Mouse (Mus musculus): ENCODE measurements at regions not wholly inside any gene's neighbourhood (a gene's known extent, or its start where the extent isn't known, plus 50 kb on each side); places are given as distances from the start of the nearest gene placed in this dataset.

DNA sequence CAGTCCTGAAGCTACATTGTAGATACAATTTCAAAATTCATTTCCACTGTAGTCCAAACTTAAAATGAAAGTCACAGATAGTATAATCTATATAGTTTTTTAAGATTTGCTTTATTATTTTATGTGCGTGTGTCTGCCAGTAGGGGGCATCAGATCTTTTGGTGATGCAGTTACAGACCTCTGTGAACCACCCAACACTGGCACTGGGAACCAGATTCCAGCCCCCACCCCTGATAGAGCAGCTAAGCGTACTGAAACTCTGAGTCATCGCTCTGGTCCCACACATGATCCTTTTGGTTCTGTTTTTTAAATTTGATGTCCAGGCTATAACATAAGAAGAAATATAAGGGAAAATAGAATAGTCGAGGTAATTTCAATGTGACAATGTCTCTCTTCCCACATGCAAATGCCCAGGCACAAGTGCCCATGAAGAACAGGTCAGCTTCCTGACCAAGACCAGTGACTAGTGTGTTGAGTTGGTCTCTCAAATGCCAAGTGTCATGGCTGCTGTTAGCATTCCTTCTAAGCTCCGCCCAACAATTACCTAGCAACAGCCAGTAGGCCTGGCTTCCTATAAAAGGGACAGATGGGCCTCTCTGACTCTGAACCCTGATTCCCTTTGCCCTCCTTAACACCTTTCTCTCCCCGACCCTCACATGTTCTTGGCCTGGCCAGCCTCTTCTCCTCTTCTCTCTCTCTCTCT is 229.9 kb downstream of the Prex1 start:
- Histone ChIP-seq H3K4me1 (ENCODE audit: control insufficient read depth, insufficient read depth, low read length) (peaks cover 4% of the 10 kb centered on the region; the same call in 1 of the 2 replicates), H3K4me3 (replicated peaks; ENCODE audit: insufficient read depth, low read depth, low read length) (no peak overlapping the region), H3K27me3 (ENCODE audit: control insufficient read depth, insufficient read depth, low read length) (no peaks in the 10 kb centered on the region), H3K27ac (ENCODE audit: insufficient read depth, low read length) (no peak overlapping the region)
- TF ChIP-seq POLR2A (IDR thresholded peaks at IDR 0.05; ENCODE audit: borderline replicate concordance, insufficient read depth, low read length) (no peak), CTCF (IDR thresholded peaks at IDR 0.05; ENCODE audit: borderline replicate concordance, insufficient read depth, low read depth, low read length) (no peak)
- no peak for DNase-seq
- WGBS, result 85% methylated on average over 6 of the region's 6 CpGs

DNA sequence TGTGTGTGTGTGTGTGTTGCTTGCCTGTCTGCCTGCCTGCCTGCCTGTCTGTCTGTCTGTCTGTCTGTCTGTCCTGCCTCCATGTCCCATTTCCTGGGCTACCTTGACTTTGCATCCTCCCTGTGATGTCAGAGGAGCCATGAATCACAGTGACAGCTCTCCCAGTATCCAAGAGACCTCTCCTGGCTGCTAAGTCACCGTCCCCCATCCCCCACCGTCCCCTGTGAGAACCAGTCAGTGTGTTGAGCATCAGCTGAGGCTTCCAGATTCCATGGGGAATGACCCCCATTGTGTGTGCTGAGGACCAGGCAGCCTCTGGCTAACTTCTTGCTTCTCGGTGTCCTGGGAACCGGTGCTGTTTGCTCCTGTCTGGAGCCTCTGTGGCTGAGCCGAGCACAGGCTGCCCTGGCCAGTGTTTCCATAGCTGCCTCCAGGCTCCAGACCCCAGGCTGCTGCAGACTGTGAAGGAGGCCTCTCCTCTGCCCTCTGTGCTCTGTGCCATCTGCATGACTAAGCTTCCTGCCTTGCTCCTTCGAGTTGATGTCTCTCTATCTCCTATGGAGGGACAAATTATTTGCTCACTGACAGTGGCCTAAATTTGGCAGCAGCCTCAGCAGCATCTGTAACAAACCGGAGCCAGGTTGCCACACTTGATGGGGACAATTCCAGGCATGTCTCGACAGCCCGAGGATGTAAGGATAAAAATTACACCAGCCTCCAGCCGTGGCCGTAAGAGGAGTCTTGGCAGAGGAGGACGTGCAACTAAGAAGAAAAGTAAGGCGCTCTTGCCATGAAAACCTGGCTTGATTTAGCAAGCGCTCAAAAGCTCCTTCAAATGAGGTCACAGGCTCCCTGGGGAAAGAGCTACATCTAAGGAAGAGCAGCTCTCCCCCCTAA is 230.7 kb downstream of the Prex1 start:
- H3K27ac ChIP-seq (ENCODE audit: insufficient read depth, low read length), result peak overlapping the region; percentile 24; the same call in 1 of the 2 replicates
- DNase-seq, result peak; percentile 10 to 21
- no peak overlapping the region for H3K4me3 ChIP-seq (replicated peaks; ENCODE audit: insufficient read depth, low read depth, low read length)
- TF ChIP-seq POLR2A (IDR thresholded peaks at IDR 0.05; ENCODE audit: borderline replicate concordance, insufficient read depth, low read length) (no peak), CTCF (IDR thresholded peaks at IDR 0.05; ENCODE audit: borderline replicate concordance, insufficient read depth, low read depth, low read length) (no peak)
- H3K27me3 ChIP-seq (ENCODE audit: control insufficient read depth, insufficient read depth, low read length), result no peaks in the 10 kb centered on the region
- peaks cover 4% of the 10 kb centered on the region; the same call in 1 of the 2 replicates for H3K4me1 ChIP-seq (ENCODE audit: control insufficient read depth, insufficient read depth, low read length)
- 21% methylated on average over 14 of the region's 14 CpGs for WGBS

DNA sequence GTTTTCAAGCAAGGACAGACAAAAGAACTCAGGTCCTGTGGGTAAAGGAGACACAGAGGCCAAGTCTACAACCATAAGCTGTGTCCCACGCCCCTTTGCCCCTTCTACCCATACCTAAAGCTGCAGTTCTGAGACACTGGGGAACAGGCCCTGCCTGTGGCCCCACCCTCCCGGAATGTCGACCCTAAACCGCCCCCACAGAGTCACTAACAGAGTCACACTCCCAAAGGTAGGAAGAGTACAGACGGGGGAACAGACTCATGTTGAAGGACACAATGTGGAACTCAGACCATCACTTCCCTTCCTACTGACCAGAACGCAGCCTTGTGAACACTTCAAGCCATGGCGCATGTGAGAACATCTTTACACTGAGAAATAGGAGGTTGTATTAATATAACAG is 231.9 kb downstream of the Prex1 start:
- WGBS, result 92% methylated on average over 7 of the region's 7 CpGs
- H3K4me1 ChIP-seq (ENCODE audit: control insufficient read depth, insufficient read depth, low read length), result peaks cover 4% of the 10 kb centered on the region; the same call in 1 of the 2 replicates
- DNase-seq, result no peak
- no peaks in the 10 kb centered on the region for H3K27me3 ChIP-seq (ENCODE audit: control insufficient read depth, insufficient read depth, low read length)
- TF ChIP-seq POLR2A (IDR thresholded peaks at IDR 0.05; ENCODE audit: borderline replicate concordance, insufficient read depth, low read length), result no peak
- no peak for TF ChIP-seq CTCF (IDR thresholded peaks at IDR 0.05; ENCODE audit: borderline replicate concordance, insufficient read depth, low read depth, low read length)
- no peak overlapping the region for H3K4me3 ChIP-seq (replicated peaks; ENCODE audit: insufficient read depth, low read depth, low read length)
- no peak overlapping the region for H3K27ac ChIP-seq (ENCODE audit: insufficient read depth, low read length)

DNA sequence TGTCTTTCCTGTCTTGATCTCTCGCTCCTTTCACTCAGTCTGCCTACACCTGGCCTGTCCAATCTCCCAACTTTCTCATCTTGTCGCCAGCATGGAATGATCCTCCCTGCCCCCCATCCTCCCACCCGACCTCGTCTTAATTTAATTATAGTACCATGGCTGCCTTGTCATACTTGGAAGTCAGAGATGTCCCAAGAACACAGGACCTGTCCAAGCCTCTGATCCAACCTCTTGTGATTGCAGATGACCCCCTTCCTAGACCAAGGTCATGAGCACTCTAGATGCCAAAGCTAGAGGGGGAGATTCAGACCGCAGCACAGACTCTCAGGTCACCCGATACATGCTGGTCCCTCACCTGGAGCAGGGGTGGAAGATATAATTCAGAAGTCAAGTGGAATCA is 232.3 kb downstream of the Prex1 start:
- Histone ChIP-seq H3K4me3 (replicated peaks; ENCODE audit: insufficient read depth, low read depth, low read length) (no peak overlapping the region), H3K27me3 (ENCODE audit: control insufficient read depth, insufficient read depth, low read length) (no peaks in the 10 kb centered on the region), H3K4me1 (ENCODE audit: control insufficient read depth, insufficient read depth, low read length) (peaks cover 4% of the 10 kb centered on the region; the same call in 1 of the 2 replicates), H3K27ac (ENCODE audit: insufficient read depth, low read length) (no peak overlapping the region)
- 88% methylated on average over 6 of the region's 6 CpGs for WGBS
- TF ChIP-seq CTCF (IDR thresholded peaks at IDR 0.05; ENCODE audit: borderline replicate concordance, insufficient read depth, low read depth, low read length) (no peak), POLR2A (IDR thresholded peaks at IDR 0.05; ENCODE audit: borderline replicate concordance, insufficient read depth, low read length) (no peak)
- no peak for DNase-seq

DNA sequence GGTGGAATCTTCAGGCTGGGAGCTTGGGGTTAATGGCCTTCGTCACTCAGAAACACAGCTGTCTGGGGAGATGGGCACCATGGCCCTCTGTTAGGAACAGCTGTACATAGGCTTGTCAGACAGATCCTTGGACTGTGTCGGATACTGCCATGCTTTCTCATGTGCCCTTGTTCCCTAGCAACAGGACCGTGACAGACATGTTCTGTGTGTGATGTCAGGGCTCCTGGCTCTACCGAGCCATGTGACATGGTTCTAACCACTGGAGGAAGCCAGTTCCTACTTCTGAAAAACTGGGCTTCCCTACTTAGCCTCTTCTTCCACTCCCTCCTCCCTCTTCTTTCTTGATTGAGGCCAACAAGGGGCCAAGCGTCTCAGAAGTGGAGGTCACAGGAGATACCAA is 232.7 kb downstream of the Prex1 start:
- Histone ChIP-seq H3K27ac (ENCODE audit: insufficient read depth, low read length) (no peak overlapping the region), H3K4me3 (replicated peaks; ENCODE audit: insufficient read depth, low read depth, low read length) (no peak overlapping the region), H3K27me3 (ENCODE audit: control insufficient read depth, insufficient read depth, low read length) (no peaks in the 10 kb centered on the region), H3K4me1 (ENCODE audit: control insufficient read depth, insufficient read depth, low read length) (peaks cover 4% of the 10 kb centered on the region; the same call in 1 of the 2 replicates)
- WGBS, result 77% methylated on average over 5 of the region's 5 CpGs
- no peak for DNase-seq
- TF ChIP-seq POLR2A (IDR thresholded peaks at IDR 0.05; ENCODE audit: borderline replicate concordance, insufficient read depth, low read length), result no peak
- TF ChIP-seq CTCF (IDR thresholded peaks at IDR 0.05; ENCODE audit: borderline replicate concordance, insufficient read depth, low read depth, low read length), result no peak

DNA sequence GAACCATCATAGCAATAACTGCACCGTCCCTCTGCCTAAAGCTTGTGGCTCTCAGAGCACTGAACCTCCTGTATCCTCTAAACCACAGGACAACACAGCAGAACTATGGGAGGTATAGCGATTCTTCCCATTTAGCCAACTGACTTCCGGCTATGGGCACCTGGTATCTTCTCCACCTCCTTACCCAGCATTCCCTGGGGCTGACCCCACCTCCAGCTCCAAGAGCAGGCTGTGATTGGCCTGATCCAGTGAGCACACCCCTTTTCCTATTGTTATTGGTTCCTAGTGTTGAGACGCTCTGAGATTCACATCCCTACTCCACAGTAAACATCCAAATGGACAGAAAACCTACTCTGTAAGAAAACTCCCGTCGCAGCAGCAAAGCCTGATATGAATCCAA is 236.7 kb downstream of the Prex1 start:
- TF ChIP-seq CTCF (IDR thresholded peaks at IDR 0.05; ENCODE audit: borderline replicate concordance, insufficient read depth, low read depth, low read length) (no peak), POLR2A (IDR thresholded peaks at IDR 0.05; ENCODE audit: borderline replicate concordance, insufficient read depth, low read length) (no peak)
- WGBS, result 92% methylated on average over 6 of the region's 6 CpGs
- Histone ChIP-seq H3K27ac (ENCODE audit: insufficient read depth, low read length) (no peak overlapping the region), H3K4me3 (replicated peaks; ENCODE audit: insufficient read depth, low read depth, low read length) (no peak overlapping the region), H3K4me1 (ENCODE audit: control insufficient read depth, insufficient read depth, low read length) (no peaks in the 10 kb centered on the region), H3K27me3 (ENCODE audit: control insufficient read depth, insufficient read depth, low read length) (no peaks in the 10 kb centered on the region)
- DNase-seq, result no peak

DNA sequence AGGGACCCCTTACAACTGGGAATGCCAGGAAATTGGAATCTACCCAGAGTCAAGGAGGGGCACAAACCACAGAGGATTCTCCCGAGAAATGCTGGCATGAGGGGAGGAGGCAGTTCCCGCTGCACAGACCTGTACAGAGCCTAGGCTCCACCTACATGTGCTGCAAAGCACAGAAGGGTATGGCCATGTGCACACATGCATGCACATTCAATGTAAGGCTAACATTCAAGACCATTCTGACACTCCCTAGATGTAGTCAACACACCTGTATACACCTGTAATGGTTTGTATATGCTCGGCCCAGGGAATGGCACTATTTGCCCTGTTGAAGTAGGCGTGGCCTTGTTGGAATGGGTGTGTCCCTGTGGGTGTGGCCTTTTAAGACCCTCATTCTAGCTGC is 238.0 kb downstream of the Prex1 start:
- whole genome bisulfite sequencing, result 82% methylated on average over 4 of the region's 4 CpGs
- no peak overlapping the region for H3K4me3 ChIP-seq (replicated peaks; ENCODE audit: insufficient read depth, low read depth, low read length)
- no peak for TF ChIP-seq POLR2A (IDR thresholded peaks at IDR 0.05; ENCODE audit: borderline replicate concordance, insufficient read depth, low read length)
- no peak for TF ChIP-seq CTCF (IDR thresholded peaks at IDR 0.05; ENCODE audit: borderline replicate concordance, insufficient read depth, low read depth, low read length)
- H3K27me3 ChIP-seq (ENCODE audit: control insufficient read depth, insufficient read depth, low read length), result no peaks in the 10 kb centered on the region
- H3K4me1 ChIP-seq (ENCODE audit: control insufficient read depth, insufficient read depth, low read length), result no peaks in the 10 kb centered on the region
- DNase-seq, result no peak
- no peak overlapping the region for H3K27ac ChIP-seq (ENCODE audit: insufficient read depth, low read length)
